Mouse (Mus musculus) midbrain, embryonic 11.5 days (tissue): ENCODE measurements at regions not wholly inside any gene's neighbourhood (a gene's known extent, or its start where the extent isn't known, plus 50 kb on each side); places are given as distances from the start of the nearest gene placed in this dataset.
"Not testable (repeated sequence)": the region's sequence is repeated elsewhere in the genome, so short reads cannot be mapped to it uniquely, and the experiment has no call there.

Experiments used
- ATAC-seq: fragments of 200-750 bp; cut with Nextera tagmentation; 2 replicates; pipeline ENCODE4 v1.8.0; 2017; ENCODE audit warnings: moderate TSS enrichment, moderate library complexity; ENCODE audit not compliant: low FRiP score
- DNase-seq: peaks from one replicate; pipeline ENCODE4 v3.0.0; 2015; ENCODE audit warnings: low spot score; ENCODE audit errors: missing footprints
- H3K27ac ChIP-seq: fragments of 300-500 bp; sonication (generic); 2 replicates; pipeline ENCODE4 v1.5.1; 2014; ENCODE audit warnings: low read depth, low read length
- H3K27me3 ChIP-seq: fragments of 300-500 bp; sonication (generic); 2 replicates; pipeline ENCODE4 v1.6.1; 2014; ENCODE audit warnings: mild to moderate bottlenecking, low read length, moderate library complexity, mixed read lengths; ENCODE audit not compliant: control insufficient read depth, insufficient read depth
- H3K36me3 ChIP-seq: fragments of 300-500 bp; sonication (generic); 2 replicates; pipeline ENCODE4 v1.6.1; 2014; ENCODE audit warnings: mild to moderate bottlenecking, low read length, moderate library complexity, mixed read lengths; ENCODE audit not compliant: control insufficient read depth, insufficient read depth
- H3K4me1 ChIP-seq: fragments of 300-500 bp; sonication (generic); 2 replicates; pipeline ENCODE4 v1.6.1; 2014; ENCODE audit warnings: low read length; ENCODE audit not compliant: control insufficient read depth, insufficient read depth
- H3K4me2 ChIP-seq: fragments of 300-500 bp; sonication (generic); 2 replicates; pipeline ENCODE4 v1.6.1; 2014; ENCODE audit warnings: mild to moderate bottlenecking, moderate library complexity
- H3K4me3 ChIP-seq: fragments of 300-500 bp; sonication (generic); 2 replicates; pipeline ENCODE4 v1.5.1; 2014; ENCODE audit warnings: low read depth, low read length
- H3K9ac ChIP-seq: fragments of 300-500 bp; sonication (generic); 2 replicates; pipeline ENCODE4 v1.6.1; 2014; ENCODE audit warnings: low read length
- H3K9me3 ChIP-seq: fragments of 300-500 bp; sonication (generic); 2 replicates; pipeline ENCODE4 v1.6.1; 2016; ENCODE audit warnings: low read length; ENCODE audit not compliant: control insufficient read depth
- WGBS: fragments of 180-500 bp; shearing (Covaris S2); extraction: QIAGEN DNeasy Blood & Tissue Kit; methylation state at CpG from one replicate; pipeline ENCODE4 v1.1.7; 2014; 5-methylcytosine and 5-hydroxymethylcytosine counted together

DNA sequence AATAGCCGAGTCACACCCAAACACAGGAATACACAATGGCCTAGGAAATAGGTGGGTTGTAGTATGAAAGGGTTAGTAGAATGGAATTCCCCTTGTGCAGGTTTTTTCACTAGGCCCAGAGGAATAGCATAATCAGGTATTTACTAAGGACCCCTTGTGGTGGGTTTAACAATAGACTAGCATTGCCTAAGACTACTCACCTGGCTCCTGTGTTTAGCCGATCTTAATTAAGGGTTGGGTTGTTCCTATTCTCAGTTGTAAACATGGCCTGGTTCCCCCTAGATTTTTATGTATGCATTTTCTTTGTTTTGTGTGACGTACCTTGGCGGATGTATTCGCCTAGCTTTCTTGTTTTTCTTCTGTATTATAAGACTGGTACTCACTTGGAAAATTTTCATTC, 90.8 kb upstream of the Srd5a2 start:
- H3K9ac ChIP-seq, DNase-seq, H3K4me3 ChIP-seq, H3K4me2 ChIP-seq, H3K27me3 ChIP-seq, H3K27ac ChIP-seq, H3K4me1 ChIP-seq, ATAC-seq, H3K9me3 ChIP-seq, H3K36me3 ChIP-seq: not testable (repeated sequence)
- WGBS: 94% methylated on average over 5 of the region's 5 CpGs

DNA sequence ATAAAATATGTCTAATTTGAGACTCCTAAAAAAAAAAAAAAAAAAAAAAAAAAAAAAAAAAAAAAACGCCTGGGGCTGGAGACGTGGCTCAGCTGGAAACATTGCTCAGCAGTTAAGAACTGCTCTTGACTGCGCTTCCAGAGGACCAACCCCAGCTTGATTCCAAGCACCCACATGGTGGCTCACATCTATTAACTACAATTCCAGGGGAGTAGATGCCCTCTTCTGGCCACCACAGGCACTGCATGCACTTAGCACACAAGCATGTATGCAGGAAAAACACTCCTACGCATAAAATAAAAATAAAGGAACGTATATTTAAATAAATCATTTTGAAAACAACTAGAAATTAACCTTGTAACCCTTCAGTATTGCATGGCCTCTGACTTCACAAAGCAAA, 87.3 kb upstream of the Srd5a2 start:
- no peak overlapping the region for H3K4me3 ChIP-seq
- no peaks in the 10 kb centered on the region for H3K4me1 ChIP-seq
- 83% methylated on average over 5 of the region's 5 CpGs for WGBS
- H3K27ac ChIP-seq: no peak overlapping the region
- no peaks in the 10 kb centered on the region for H3K9me3 ChIP-seq
- H3K4me2 ChIP-seq: no peak overlapping the region
- no peak overlapping the region for H3K9ac ChIP-seq
- no peaks in the 10 kb centered on the region for H3K27me3 ChIP-seq
- no peaks in the 10 kb centered on the region for H3K36me3 ChIP-seq
- ATAC-seq (no peak), DNase-seq (no peak)

DNA sequence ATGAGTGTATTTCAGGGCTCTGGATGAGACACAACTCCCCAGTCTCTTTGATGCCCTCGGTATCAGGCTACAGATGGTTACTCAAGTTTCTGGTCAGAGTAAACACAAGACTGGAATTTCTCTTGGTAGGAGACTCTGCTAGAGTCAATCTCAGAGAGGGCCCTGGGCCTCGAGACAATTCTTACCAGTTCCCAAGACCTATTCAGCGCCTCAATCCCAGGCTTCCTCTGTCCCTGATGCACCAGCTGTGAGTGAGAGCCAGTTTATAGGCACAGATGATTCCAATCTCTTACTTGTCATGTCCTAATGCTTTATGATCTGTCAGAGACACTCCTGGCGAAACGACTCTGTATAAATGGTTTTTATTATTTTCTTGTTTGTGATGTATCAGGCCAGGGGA, 83.8 kb upstream of the Srd5a2 start:
- Histone ChIP-seq H3K4me3 (no peak overlapping the region), H3K4me2 (no peak overlapping the region), H3K36me3 (no peaks in the 10 kb centered on the region), H3K9me3 (no peaks in the 10 kb centered on the region), H3K27me3 (no peaks in the 10 kb centered on the region), H3K27ac (no peak overlapping the region), H3K4me1 (no peaks in the 10 kb centered on the region), H3K9ac (no peak overlapping the region)
- no peak for ATAC-seq
- no peak for DNase-seq
- 84% methylated on average over 5 of the region's 5 CpGs for WGBS

DNA sequence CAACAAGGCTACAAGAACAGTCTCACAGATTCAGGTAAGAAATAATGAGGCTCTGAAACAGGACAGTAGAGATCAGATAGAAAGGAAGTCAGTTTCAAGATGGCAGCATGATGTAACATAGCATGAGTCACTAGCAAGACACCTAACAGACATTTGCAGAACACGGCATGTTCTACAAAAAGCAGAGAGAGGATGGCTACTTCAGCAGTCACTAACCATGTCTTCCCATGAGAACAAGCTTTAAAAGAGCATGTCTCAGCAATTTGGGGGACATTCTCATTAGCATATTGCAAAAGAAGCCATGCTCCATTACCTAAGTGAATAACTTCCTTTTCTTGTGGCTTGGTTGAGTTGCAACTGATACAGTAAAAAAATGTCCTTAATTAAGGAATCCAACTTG, 75.2 kb upstream of the Srd5a2 start:
- Histone ChIP-seq H3K9ac (no peak overlapping the region), H3K9me3 (no peaks in the 10 kb centered on the region), H3K4me2 (no peak overlapping the region), H3K4me3 (no peak overlapping the region), H3K27me3 (no peaks in the 10 kb centered on the region), H3K27ac (no peak overlapping the region), H3K36me3 (no peaks in the 10 kb centered on the region), H3K4me1 (no peaks in the 10 kb centered on the region)
- DNase-seq (no peak), ATAC-seq (no peak)
- WGBS: 89% methylated on average over 1 of the region's 1 CpGs

DNA sequence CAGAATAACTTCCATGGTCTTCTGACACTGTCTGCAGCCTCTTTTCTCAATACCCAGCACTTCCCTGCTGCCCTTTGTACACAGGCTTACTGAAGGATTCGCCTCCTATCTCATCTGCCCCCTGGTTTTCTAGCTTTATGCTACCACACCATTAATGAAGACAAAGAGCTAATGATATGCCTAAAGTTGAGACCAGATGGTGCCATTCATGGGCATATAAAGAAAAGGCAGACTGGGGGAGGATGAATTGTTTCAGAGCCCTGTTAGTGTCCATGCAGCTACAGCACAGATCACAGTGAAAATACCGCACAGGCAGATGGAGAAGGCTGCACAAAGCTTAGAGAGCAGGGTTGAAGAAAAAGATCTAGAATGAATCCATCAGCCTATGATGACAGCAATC, 73.3 kb upstream of the Srd5a2 start:
- no peaks in the 10 kb centered on the region for H3K36me3 ChIP-seq
- no peaks in the 10 kb centered on the region for H3K4me1 ChIP-seq
- no peaks in the 10 kb centered on the region for H3K9me3 ChIP-seq
- 66% methylated on average over 2 of the region's 2 CpGs for WGBS
- H3K9ac ChIP-seq: no peak overlapping the region
- H3K4me3 ChIP-seq: no peak overlapping the region
- ATAC-seq (peak; percentile 58; the same call in 1 of the 2 replicates), DNase-seq (no peak)
- no peaks in the 10 kb centered on the region for H3K27me3 ChIP-seq
- 0 out of 2 replicates have a peak overlapping the region, but pooled peaks have one; percentile 6 for H3K27ac ChIP-seq
- H3K4me2 ChIP-seq: no peak overlapping the region
